Mouse (Mus musculus) hindbrain, embryonic 14.5 days (tissue): ENCODE data around the gene Ern1. TPM values are rescaled to one million over a fixed set of nuclear protein-coding genes. Genes with fewer than 3 reads are reported as not detected.

Experiments
- ATAC-seq: fragments of 200-750 bp; cut with Nextera tagmentation; 2 replicates; pipeline ENCODE4 v1.8.0; 2017; ENCODE audit warnings: moderate number of reproducible peaks, mild to moderate bottlenecking, moderate TSS enrichment, moderate library complexity; ENCODE audit not compliant: low FRiP score
- DNase-seq: peaks from one replicate; pipeline ENCODE4 v3.0.0-alpha.2; 2015; ENCODE audit warnings: low spot score
- H3K27ac ChIP-seq: fragments of 300-500 bp; sonication (generic); 2 replicates; pipeline ENCODE4 v1.5.1; 2014; ENCODE audit warnings: mild to moderate bottlenecking, moderate library complexity
- H3K27me3 ChIP-seq: fragments of 300-500 bp; sonication (generic); 2 replicates; pipeline ENCODE4 v1.6.1; 2014; ENCODE audit warnings: mild to moderate bottlenecking, low read length, mixed read lengths; ENCODE audit not compliant: control insufficient read depth, insufficient read depth
- H3K36me3 ChIP-seq: fragments of 300-500 bp; sonication (generic); replicated peaks from 2 replicates; pipeline ENCODE4 v1.6.1; 2014; ENCODE audit not compliant: control insufficient read depth, insufficient read depth
- H3K4me1 ChIP-seq: fragments of 300-500 bp; sonication (generic); replicated peaks from 2 replicates; pipeline ENCODE4 v1.6.1; 2014; ENCODE audit warnings: antibody characterized with exemption, low read length, mixed read lengths; ENCODE audit not compliant: control insufficient read depth, insufficient read depth
- H3K4me2 ChIP-seq: fragments of 300-500 bp; sonication (generic); replicated peaks from 2 replicates; pipeline ENCODE4 v1.6.1; 2014; ENCODE audit warnings: mild to moderate bottlenecking, moderate library complexity
- H3K4me3 ChIP-seq: fragments of 300-500 bp; sonication (generic); replicated peaks from 2 replicates; pipeline ENCODE4 v1.5.1; 2014; ENCODE audit warnings: mild to moderate bottlenecking, low read length
- H3K9ac ChIP-seq: fragments of 300-500 bp; sonication (generic); 2 replicates; pipeline ENCODE4 v1.6.1; 2014
- H3K9me3 ChIP-seq: fragments of 300-500 bp; sonication (generic); 2 replicates; pipeline ENCODE4 v1.6.1; 2016; ENCODE audit warnings: low read length; ENCODE audit not compliant: control insufficient read depth
- WGBS: fragments of 180-500 bp; shearing (Covaris S2); extraction: QIAGEN DNeasy Blood & Tissue Kit; methylation state at CpG from one replicate; pipeline ENCODE4 v1.1.7; 2014; 5-methylcytosine and 5-hydroxymethylcytosine counted together
- polyA plus RNA-seq: library from polyadenylated mRNA; unstranded; fragments of >200 nt; fragmentation: Nextera tagmentation; extraction: Ambion mirVana; gene quantifications from 2 replicates; pipeline ENCODE4 v1.2.1, GENCODE M21; 2014

The Ern1 gene
- polyA plus RNA-seq, 1 experiment from 2014 or later: 7.2 TPM

- H3K27ac ChIP-seq: 0 out of 2 replicates have a peak overlapping the region, but pooled peaks have one; percentile 23
- H3K4me2 ChIP-seq: no peak overlapping the region
- no peak overlapping the region for H3K4me3 ChIP-seq
- no peaks in the 10 kb centered on the region for H3K9me3 ChIP-seq
- H3K4me1 ChIP-seq: no peaks in the 10 kb centered on the region
- H3K9ac ChIP-seq: no peak overlapping the region
- ATAC-seq: no peak
- DNase-seq: no peak
- H3K27me3 ChIP-seq: no peaks in the 10 kb centered on the region
- H3K36me3 ChIP-seq: no peaks in the 10 kb centered on the region
- 76% methylated on average over 6 of the region's 6 CpGs for WGBS
Measured at GRCm38 (mm10) chr11:106383051-106383790, 104.4 kb downstream of the Ern1 start.

GRCm38 (mm10) chr11:106382424-106382823, 105.2 kb downstream of the Ern1 start:
- no peak overlapping the region for H3K9ac ChIP-seq
- no peaks in the 10 kb centered on the region for H3K9me3 ChIP-seq
- H3K4me3 ChIP-seq: no peak overlapping the region
- no peaks in the 10 kb centered on the region for H3K4me1 ChIP-seq
- 86% methylated on average over 5 of the region's 5 CpGs for WGBS
- H3K27me3 ChIP-seq: no peaks in the 10 kb centered on the region
- ATAC-seq (no peak), DNase-seq (no peak)
- H3K27ac ChIP-seq: no peak overlapping the region
- H3K4me2 ChIP-seq: no peak overlapping the region
- H3K36me3 ChIP-seq: no peaks in the 10 kb centered on the region

- Histone ChIP-seq H3K4me1 (no peaks in the 10 kb centered on the region), H3K4me2 (no peak overlapping the region), H3K4me3 (no peak overlapping the region), H3K9me3 (no peaks in the 10 kb centered on the region), H3K27ac (no peak overlapping the region), H3K9ac (no peak overlapping the region), H3K27me3 (no peaks in the 10 kb centered on the region), H3K36me3 (no peaks in the 10 kb centered on the region)
- ATAC-seq (no peak), DNase-seq (no peak)
- WGBS: 87% methylated on average over 7 of the region's 7 CpGs
Measured at GRCm38 (mm10) chr11:106381883-106382282, 105.8 kb downstream of the Ern1 start.

GRCm38 (mm10) chr11:106381011-106381410, 106.6 kb downstream of the Ern1 start:
- H3K4me3 ChIP-seq: no peak overlapping the region
- DNase-seq (no peak), ATAC-seq (no peak)
- no peaks in the 10 kb centered on the region for H3K9me3 ChIP-seq
- H3K4me1 ChIP-seq: no peaks in the 10 kb centered on the region
- H3K36me3 ChIP-seq: no peaks in the 10 kb centered on the region
- H3K27ac ChIP-seq: no peak overlapping the region
- H3K4me2 ChIP-seq: no peak overlapping the region
- WGBS: 83% methylated on average over 11 of the region's 11 CpGs
- no peaks in the 10 kb centered on the region for H3K27me3 ChIP-seq
- H3K9ac ChIP-seq: no peak overlapping the region

- H3K9ac ChIP-seq: no peak overlapping the region
- H3K27ac ChIP-seq: no peak overlapping the region
- H3K4me2 ChIP-seq: no peak overlapping the region
- no peaks in the 10 kb centered on the region for H3K27me3 ChIP-seq
- no peaks in the 10 kb centered on the region for H3K9me3 ChIP-seq
- H3K4me1 ChIP-seq: no peaks in the 10 kb centered on the region
- no peak for ATAC-seq
- 88% methylated on average over 5 of the region's 5 CpGs for WGBS
- H3K4me3 ChIP-seq: no peak overlapping the region
- no peak for DNase-seq
- no peaks in the 10 kb centered on the region for H3K36me3 ChIP-seq
Measured at GRCm38 (mm10) chr11:106374979-106375378, 112.7 kb downstream of the Ern1 start.

GRCm38 (mm10) chr11:106374559-106374958, 113.1 kb downstream of the Ern1 start:
- ATAC-seq (no peak), DNase-seq (no peak)
- 64% methylated on average over 9 of the region's 9 CpGs for WGBS

GRCm38 (mm10) chr11:106373998-106374397, 113.7 kb downstream of the Ern1 start:
- ATAC-seq: no peak

More at GRCm38 (mm10) chr11:106374559-106374958, 113.1 kb downstream of the Ern1 start:
- Histone ChIP-seq H3K9ac (no peak overlapping the region), H3K27ac (no peak overlapping the region), H3K4me2 (no peak overlapping the region), H3K4me1 (no peaks in the 10 kb centered on the region), H3K27me3 (no peaks in the 10 kb centered on the region), H3K36me3 (no peaks in the 10 kb centered on the region), H3K4me3 (no peak overlapping the region), H3K9me3 (no peaks in the 10 kb centered on the region)

GRCm38 (mm10) chr11:106366316-106366715, 121.3 kb downstream of the Ern1 start:
- Histone ChIP-seq H3K9ac (no peak overlapping the region), H3K27ac (no peak overlapping the region), H3K36me3 (no peaks in the 10 kb centered on the region), H3K4me2 (no peak overlapping the region), H3K4me3 (no peak overlapping the region), H3K9me3 (no peaks in the 10 kb centered on the region), H3K4me1 (no peaks in the 10 kb centered on the region; the same call in 1 of the 2 replicates), H3K27me3 (no peaks in the 10 kb centered on the region)
- WGBS: 10% methylated on average over 3 of the region's 3 CpGs
- DNase-seq (peak; percentile 56), ATAC-seq (no peak)

More at GRCm38 (mm10) chr11:106373998-106374397, 113.7 kb downstream of the Ern1 start:
- H3K27me3 ChIP-seq: no peaks in the 10 kb centered on the region
- no peaks in the 10 kb centered on the region for H3K4me1 ChIP-seq
- no peak for DNase-seq
- no peak overlapping the region for H3K4me2 ChIP-seq
- no peak overlapping the region for H3K9ac ChIP-seq
- WGBS: 73% methylated on average over 11 of the region's 11 CpGs
- no peak overlapping the region for H3K4me3 ChIP-seq
- no peaks in the 10 kb centered on the region for H3K36me3 ChIP-seq
- H3K9me3 ChIP-seq: no peaks in the 10 kb centered on the region
- H3K27ac ChIP-seq: no peak overlapping the region

- WGBS: 56% methylated on average over 10 of the region's 10 CpGs
- H3K4me1 ChIP-seq: no peaks in the 10 kb centered on the region; the same call in 1 of the 2 replicates
- no peaks in the 10 kb centered on the region for H3K36me3 ChIP-seq
- H3K9ac ChIP-seq: no peak within 1 kb of the TSS; the same call in 1 of the 2 replicates
- H3K4me3 ChIP-seq: no peak within 1 kb of the TSS
- no peaks in the 10 kb centered on the region for H3K9me3 ChIP-seq
- 0 out of 2 replicates have a peak within 1 kb of the TSS, but pooled peaks have one; percentile 5 for H3K4me2 ChIP-seq
- DNase-seq (no peak), ATAC-seq (no peak)
- no peak within 1 kb of the TSS for H3K27ac ChIP-seq
- H3K27me3 ChIP-seq: no peaks in the 10 kb centered on the region
Measured at GRCm38 (mm10) chr11:106365366-106365765, 122.3 kb downstream of the Ern1 start, which contains the start of gene Prr29. TSS of gene Prr29 (plus strand) at chr11:106365472.
